Mouse (Mus musculus) lung, postnatal 0 days (tissue): ENCODE results near the gene Lfng. TPM values are rescaled to one million over a fixed set of nuclear protein-coding genes. Genes with fewer than 3 reads are reported as not detected.
A peak's percentile ranks its signal among the peaks of the same experiment; 100 is the strongest.

Experiments used
- ATAC-seq: fragments of 200-750 bp; cut with Nextera tagmentation; 2 replicates; pipeline ENCODE4 v1.8.0; 2017; ENCODE audit warnings: moderate library complexity
- DNase-seq: peaks from one replicate; pipeline ENCODE4 v3.0.0-alpha.2; 2016; ENCODE audit warnings: low spot score
- H3K27ac ChIP-seq: fragments of 300-500 bp; sonication (generic); 2 replicates; pipeline ENCODE4 v1.5.1; 2014; ENCODE audit warnings: antibody characterized with exemption, mild to moderate bottlenecking, low read length, mixed read lengths
- H3K27me3 ChIP-seq: fragments of 300-500 bp; sonication (generic); replicated peaks from 2 replicates; pipeline ENCODE4 v1.6.1; 2014; ENCODE audit warnings: low read length, mixed read lengths; ENCODE audit not compliant: insufficient read depth
- H3K36me3 ChIP-seq: fragments of 300-500 bp; sonication (generic); 2 replicates; pipeline ENCODE4 v1.6.1; 2014; ENCODE audit warnings: low read length, mixed read lengths; ENCODE audit not compliant: insufficient read depth
- H3K4me1 ChIP-seq: fragments of 300-500 bp; sonication (generic); 2 replicates; pipeline ENCODE4 v1.6.1; 2014; ENCODE audit warnings: antibody characterized with exemption, low read depth, low read length, mixed read lengths; ENCODE audit not compliant: insufficient read depth
- H3K4me2 ChIP-seq: fragments of 300-500 bp; sonication (generic); replicated peaks from 2 replicates; pipeline ENCODE4 v1.6.1; 2014; ENCODE audit warnings: low read depth, mild to moderate bottlenecking, low read length, moderate library complexity, mixed read lengths
- H3K4me3 ChIP-seq: fragments of 300-500 bp; sonication (generic); 2 replicates; pipeline ENCODE4 v1.5.1; 2014; ENCODE audit warnings: low read depth, low read length
- H3K9ac ChIP-seq: fragments of 300-500 bp; sonication (generic); replicated peaks from 2 replicates; pipeline ENCODE4 v1.6.1; 2014; ENCODE audit warnings: low read depth, mild to moderate bottlenecking
- H3K9me3 ChIP-seq: fragments of 300-500 bp; sonication (generic); 2 replicates; pipeline ENCODE4 v1.6.1; 2016; ENCODE audit warnings: low read length, mixed read lengths
- CTCF ChIP-seq: IDR thresholded peaks from 2 replicates; pipeline ENCODE4 v1.5.1; 2016; ENCODE audit warnings: antibody characterized with exemption, mild to moderate bottlenecking
- EP300 ChIP-seq: IDR thresholded peaks from 2 replicates; pipeline ENCODE4 v1.6.1; 2016; ENCODE audit warnings: antibody characterized with exemption, mild to moderate bottlenecking, control low read depth
- WGBS: fragments of 180-500 bp; shearing (Covaris S2); extraction: QIAGEN DNeasy Blood & Tissue Kit; methylation state at CpG from one replicate; pipeline ENCODE4 v1.1.7; 2014; 5-methylcytosine and 5-hydroxymethylcytosine counted together
- polyA plus RNA-seq: library from polyadenylated mRNA; unstranded; fragments of >200 nt; fragmentation: Nextera tagmentation; extraction: Ambion mirVana; gene quantifications from 2 replicates; pipeline ENCODE4 v1.2.1, GENCODE M21; 2015

The Lfng gene
- polyA plus RNA-seq, 1 experiment from 2014 or later = 23.1 TPM

GRCm38 (mm10) chr5:140633432-140633831 is 26.3 kb downstream of the Lfng start:
- no peak overlapping the region for H3K27ac ChIP-seq
- H3K9ac ChIP-seq = no peak overlapping the region
- ATAC-seq (no peak), DNase-seq (no peak)
- no peak overlapping the region for H3K4me2 ChIP-seq
- TF ChIP-seq EP300 = no peak
- no peak for TF ChIP-seq CTCF
- no peaks in the 10 kb centered on the region for H3K27me3 ChIP-seq
- no peaks in the 10 kb centered on the region for H3K9me3 ChIP-seq
- WGBS = 81% methylated on average over 7 of the region's 7 CpGs
- peaks cover 15% of the 10 kb centered on the region for H3K36me3 ChIP-seq
- H3K4me1 ChIP-seq = no peaks in the 10 kb centered on the region
- H3K4me3 ChIP-seq = no peak overlapping the region

- Histone ChIP-seq H3K4me1 (no peaks in the 10 kb centered on the region), H3K9me3 (no peaks in the 10 kb centered on the region), H3K4me2 (no peak overlapping the region), H3K27me3 (no peaks in the 10 kb centered on the region), H3K4me3 (no peak overlapping the region), H3K27ac (no peak overlapping the region), H3K36me3 (peaks cover 9% of the 10 kb centered on the region; the same call in 1 of the 2 replicates), H3K9ac (no peak overlapping the region)
- ATAC-seq (no peak), DNase-seq (no peak)
- WGBS = 95% methylated on average over 26 of the region's 26 CpGs
- TF ChIP-seq EP300 (no peak), CTCF (no peak)
Observed at GRCm38 (mm10) chr5:140634798-140635722, 27.9 kb downstream of the Lfng start.

- no peaks in the 10 kb centered on the region for H3K27me3 ChIP-seq
- ATAC-seq (peak; percentile 69), DNase-seq (peak; percentile 36)
- peak; percentile 84 for TF ChIP-seq EP300
- peak; percentile 23; the same call in 1 of the 2 replicates for TF ChIP-seq CTCF
- no peaks in the 10 kb centered on the region for H3K9me3 ChIP-seq
- H3K4me2 ChIP-seq = no peak overlapping the region
- H3K27ac ChIP-seq = peak overlapping the region; percentile 66; the same call in 1 of the 2 replicates
- no peak overlapping the region for H3K4me3 ChIP-seq
- peaks cover 9% of the 10 kb centered on the region; the same call in 1 of the 2 replicates for H3K36me3 ChIP-seq
- peaks cover 6% of the 10 kb centered on the region for H3K4me1 ChIP-seq
- WGBS = 61% methylated on average over 7 of the region's 7 CpGs
- H3K9ac ChIP-seq = no peak overlapping the region
Observed at GRCm38 (mm10) chr5:140636316-140637057, 29.4 kb downstream of the Lfng start.

DNA sequence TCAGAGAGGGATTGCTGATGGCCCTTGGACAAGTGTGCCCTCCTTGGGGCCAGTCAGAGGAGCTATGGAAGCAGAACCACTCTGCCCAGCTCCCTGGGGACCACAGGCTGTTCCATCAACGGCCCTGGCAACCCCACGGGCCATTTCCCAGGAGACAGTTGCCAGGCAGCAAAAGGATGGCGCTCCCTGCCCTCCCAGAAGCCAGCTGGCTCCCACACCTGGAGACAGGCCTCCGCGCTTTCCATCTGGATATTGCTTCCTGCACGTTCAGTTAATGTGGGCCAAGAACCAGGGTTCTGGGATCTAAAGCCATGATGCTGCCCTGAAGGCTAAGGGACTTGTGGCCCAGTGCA is 29.9 kb downstream of the Lfng start:
- Histone ChIP-seq H3K4me3 (no peak overlapping the region), H3K27me3 (no peaks in the 10 kb centered on the region), H3K4me2 (no peak overlapping the region), H3K9me3 (no peaks in the 10 kb centered on the region), H3K36me3 (peaks cover 9% of the 10 kb centered on the region; the same call in 1 of the 2 replicates), H3K9ac (no peak overlapping the region), H3K4me1 (peaks cover 11% of the 10 kb centered on the region), H3K27ac (peak overlapping the region; percentile 66)
- TF ChIP-seq CTCF (no peak), EP300 (no peak)
- WGBS = 76% methylated on average over 6 of the region's 6 CpGs
- ATAC-seq = no peak
- DNase-seq = no peak

DNA sequence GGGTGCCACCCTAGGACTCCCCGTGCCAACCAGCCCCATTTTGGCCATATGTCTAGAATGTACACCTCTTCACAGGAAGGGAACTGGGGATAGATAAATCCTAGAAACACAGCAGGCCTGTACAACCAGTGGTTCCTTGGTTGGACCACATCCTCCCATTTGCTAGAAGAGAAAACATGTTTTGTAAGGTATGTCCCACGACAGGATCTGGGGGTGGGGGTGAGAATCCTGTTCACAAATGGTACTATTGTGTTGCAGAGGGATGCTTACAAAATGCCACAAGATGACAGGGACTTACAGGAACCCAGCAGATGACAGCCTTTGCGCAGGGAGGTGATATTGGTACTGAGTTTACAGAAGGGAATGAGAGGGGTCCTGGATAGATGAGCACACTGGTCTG is 30.9 kb downstream of the Lfng start:
- peaks cover 13% of the 10 kb centered on the region for H3K4me1 ChIP-seq
- H3K9me3 ChIP-seq = no peaks in the 10 kb centered on the region
- no peak overlapping the region for H3K4me2 ChIP-seq
- peaks cover 9% of the 10 kb centered on the region; the same call in 1 of the 2 replicates for H3K36me3 ChIP-seq
- WGBS = 63% methylated on average over 3 of the region's 3 CpGs
- no peak for TF ChIP-seq CTCF
- no peak for TF ChIP-seq EP300
- H3K9ac ChIP-seq = no peak overlapping the region
- no peak for ATAC-seq
- H3K27me3 ChIP-seq = no peaks in the 10 kb centered on the region
- no peak for DNase-seq
- H3K4me3 ChIP-seq = no peak overlapping the region
- H3K27ac ChIP-seq = no peak overlapping the region

DNA sequence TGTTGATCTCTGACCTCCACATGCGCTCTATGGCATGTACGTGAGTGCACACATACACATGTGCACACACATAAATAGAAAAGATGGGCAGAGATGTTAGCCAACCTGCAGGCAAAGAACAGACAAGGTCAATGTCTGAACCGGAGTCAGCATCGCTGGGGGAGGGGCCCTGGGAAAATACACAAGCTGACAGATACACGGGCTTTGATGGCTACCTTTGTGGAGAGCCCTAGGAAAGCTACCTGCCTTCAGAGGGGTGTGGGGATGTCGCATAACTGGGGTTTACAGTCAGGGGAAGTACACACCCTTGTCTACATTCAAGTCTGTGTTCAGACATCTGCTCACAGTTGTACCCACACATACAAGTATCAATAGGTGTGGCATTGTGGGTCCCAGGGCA is 31.4 kb downstream of the Lfng start:
- Histone ChIP-seq H3K4me1 (peaks cover 13% of the 10 kb centered on the region), H3K4me3 (no peak overlapping the region), H3K27me3 (no peaks in the 10 kb centered on the region), H3K9me3 (no peaks in the 10 kb centered on the region), H3K9ac (no peak overlapping the region), H3K27ac (no peak overlapping the region), H3K36me3 (peaks cover 9% of the 10 kb centered on the region; the same call in 1 of the 2 replicates), H3K4me2 (no peak overlapping the region)
- ATAC-seq (no peak), DNase-seq (no peak)
- TF ChIP-seq EP300 = no peak
- no peak for TF ChIP-seq CTCF
- WGBS = 87% methylated on average over 6 of the region's 6 CpGs
